Mouse (Mus musculus) T-cell, adult 66 days (primary cell): ENCODE results near the gene Nol12. TPM values are rescaled to one million over a fixed set of nuclear protein-coding genes. Genes with fewer than 3 reads are reported as not detected.

Experiments used
- total RNA-seq, 2 experiments: library from RNA; stranded (reverse); gene quantifications; 3 replicates in 1 of 2; 4 replicates in 1 of 2; pipeline ENCODE4 v1.2.4; 2023

Nol12 gene
- total RNA-seq, result 10 to 100 TPM; 48.4 to 52.5 TPM

DNA sequence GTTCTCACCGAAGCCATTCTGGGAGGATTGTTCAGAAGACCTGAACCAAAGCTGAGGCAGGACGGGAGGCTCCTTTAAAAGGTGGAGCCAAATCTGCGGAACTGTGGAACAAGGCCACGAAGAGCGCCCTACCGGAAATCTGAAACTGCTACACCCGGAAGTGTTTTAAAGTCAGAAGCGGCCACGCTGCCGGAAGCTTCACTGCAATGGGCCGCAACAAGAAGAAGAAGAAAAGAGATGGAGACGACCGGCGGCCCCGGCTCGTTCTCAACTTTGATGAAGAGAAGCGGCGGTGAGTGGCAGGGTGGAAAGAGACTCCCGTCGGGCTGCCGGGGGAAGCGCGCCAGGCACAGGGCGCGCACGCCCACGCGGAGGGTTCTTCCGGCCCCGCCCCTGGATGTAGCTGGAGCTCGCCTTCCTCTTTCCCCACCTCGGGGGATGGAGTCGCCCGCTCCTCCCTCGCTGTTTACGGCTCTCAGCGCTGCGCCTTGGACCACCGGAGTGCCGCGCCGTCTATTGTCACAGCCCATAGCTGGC, at the start of gene Nol12:
TSS of gene Nol12 (plus strand) at position 150 of the 537 bp plus-strand sequence.

DNA sequence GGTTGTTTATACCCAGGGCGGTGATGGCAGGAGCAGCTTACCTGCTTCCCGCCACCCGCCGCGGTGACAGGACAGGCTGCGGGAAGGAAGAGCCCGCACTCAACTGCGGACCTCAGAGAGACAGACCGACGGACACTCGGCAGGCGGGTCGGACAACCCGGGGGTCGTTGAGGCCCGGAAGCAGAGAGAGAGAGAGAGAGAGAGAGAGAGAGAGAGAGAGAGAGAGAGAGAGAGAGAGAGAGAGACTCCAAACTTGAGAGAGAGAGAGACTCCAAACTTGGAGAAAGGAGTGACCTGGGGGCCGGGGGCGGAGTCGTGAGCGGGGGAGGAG, 35.4 kb upstream of the Nol12 start, which contains the start of gene Gm49510:
TSS of gene Gm49510 (plus strand) at position 259 of the 331 bp plus-strand sequence.

DNA sequence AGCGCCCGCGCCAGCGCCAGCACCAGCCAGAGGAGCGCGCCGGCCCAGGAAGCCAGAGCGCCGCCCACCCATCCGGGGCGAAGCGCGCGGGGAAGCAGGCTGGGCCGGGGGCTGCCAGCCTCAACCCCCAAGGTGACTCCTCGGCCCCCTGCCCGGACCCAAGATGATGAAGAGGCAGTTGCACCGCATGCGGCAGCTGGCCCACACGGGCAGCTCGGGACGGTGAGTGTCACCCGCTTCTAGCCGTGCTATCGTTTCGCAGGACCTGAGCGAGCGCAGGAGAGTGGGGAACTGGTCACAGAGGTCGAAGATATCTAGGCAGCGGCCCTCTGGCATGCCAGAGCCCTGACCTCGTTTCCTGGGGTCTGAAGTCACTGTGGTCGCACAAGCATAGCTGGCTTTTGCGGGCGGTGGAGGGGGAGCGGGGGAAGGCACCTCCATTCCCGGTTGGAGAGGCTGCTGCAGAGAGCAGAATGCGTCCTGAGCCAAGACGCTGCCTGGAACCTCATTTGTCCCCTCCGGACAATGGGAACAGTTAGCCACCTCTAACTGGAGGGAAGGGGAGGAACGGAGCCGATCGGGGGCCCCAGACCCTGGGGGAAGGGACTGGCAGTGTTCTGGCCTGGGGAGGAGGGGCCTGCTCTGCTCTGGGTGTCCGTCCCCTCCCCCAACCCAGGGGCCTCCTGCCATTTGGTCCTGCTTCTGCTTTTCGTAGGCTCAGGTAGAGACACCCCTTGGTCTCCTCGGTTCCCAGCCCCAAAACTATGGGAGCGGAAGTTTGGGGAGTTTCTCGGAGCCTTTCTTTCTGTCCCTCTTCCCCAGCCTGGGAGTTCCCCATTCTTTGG, 34.8 kb upstream of the Nol12 start, which contains the start of gene Sh3bp1:
TSS of gene Sh3bp1 (plus strand) at position 29 of the 845 bp plus-strand sequence.

DNA sequence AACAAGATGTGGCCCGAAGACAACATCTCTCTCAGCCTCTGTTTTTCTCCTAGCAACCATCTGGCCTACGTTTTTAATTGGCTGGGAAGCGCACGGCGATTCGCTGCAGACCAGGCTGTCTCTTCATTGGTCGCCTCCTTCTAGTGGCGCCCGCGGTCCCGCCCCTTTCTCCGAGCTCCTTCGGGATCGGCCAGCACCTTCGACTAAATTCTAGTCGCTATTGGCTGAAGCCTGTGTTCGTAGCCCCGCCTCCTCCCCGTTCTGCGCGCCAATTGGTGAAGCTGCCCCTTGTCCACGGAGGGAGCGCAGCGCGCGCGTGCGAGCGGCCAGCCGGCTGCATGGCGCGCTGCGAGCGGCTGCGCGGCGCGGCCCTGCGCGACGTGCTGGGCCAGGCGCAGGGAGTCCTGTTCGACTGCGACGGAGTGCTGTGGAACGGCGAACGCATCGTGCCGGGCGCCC, 21.1 kb upstream of the Nol12 start, which contains the start of gene Pdxp:
TSS of gene Pdxp (plus strand) at position 288 of the 459 bp plus-strand sequence.

DNA sequence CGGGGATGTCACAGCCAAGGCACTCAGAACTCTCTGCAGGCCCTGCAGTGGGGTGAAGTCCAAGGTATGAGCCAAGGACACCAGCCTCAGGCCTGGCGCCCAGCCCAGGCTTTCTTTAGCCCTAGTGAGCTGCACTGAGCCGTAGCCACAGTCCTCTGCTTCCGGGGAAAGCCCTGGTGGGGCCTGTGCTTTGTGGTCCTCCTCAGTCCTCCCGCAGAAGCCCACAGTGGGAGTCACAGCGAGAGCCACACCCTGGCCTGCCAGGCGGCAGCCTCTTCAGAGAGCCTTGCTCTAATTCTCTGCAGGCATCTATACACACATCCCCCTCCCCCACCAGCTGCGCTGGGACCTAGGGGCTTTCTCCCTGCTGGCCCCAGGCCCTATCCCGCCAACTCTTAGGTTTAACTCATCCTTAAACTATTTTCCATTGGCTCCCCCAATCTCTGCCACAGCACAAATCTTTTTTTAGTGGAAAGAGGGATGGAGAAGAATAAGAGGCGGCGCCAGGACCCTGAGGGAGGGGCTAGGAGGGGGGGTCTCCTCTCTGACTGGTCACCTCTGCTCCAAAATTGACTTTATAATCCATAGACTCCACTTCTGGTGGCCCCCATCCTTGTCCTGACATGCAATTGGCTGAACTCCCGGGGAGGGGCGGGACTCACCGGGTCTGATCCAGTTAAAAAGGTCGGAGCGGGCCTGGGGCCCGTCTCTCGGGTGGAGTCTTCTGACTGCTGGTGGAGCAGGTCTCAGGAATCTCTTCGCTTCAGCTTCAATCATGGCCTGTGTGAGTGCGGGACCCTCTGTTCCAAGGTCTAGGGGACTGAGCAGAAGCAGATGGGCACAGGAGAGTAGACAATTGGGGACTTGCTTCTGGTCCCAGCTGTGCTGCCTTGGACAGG, 8.5 kb upstream of the Nol12 start, which contains the start of gene Lgals1:
TSS of gene Lgals1 (plus strand) at position 705 of the 899 bp plus-strand sequence.

DNA sequence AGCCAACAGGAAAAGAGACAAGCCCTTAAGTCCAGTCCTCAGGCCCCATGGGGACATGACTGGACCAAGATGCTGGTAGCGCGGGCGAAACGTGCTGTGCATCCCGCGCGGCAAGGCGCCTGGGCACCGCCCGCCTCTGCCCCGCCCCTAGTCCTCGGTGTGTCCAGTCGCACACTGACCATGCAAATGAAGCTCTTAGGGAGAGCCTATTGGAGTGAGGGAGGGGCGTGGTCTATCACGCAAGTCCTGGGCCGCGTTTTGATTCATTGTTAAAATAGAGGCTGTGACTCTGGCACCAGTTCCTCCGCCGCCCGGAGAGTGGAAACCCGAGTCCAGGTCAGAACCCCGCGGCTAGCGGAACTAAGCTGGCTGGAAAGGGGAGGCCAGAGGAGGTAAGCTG, 12.9 kb downstream of the Nol12 start, which contains the start of gene Triobp:
TSS of gene Triobp (plus strand) at position 68 of the 400 bp plus-strand sequence.

Other genes with a start within 250 kb of the Nol12 start
- under 1 TPM; 0.15 to 0.86 TPM for gene Elfn2, start 216.2 kb upstream of the Nol12 start, total RNA-seq
- 100 to 1,000 TPM; 126 to 142 TPM for gene Mfng, start 161.5 kb upstream of the Nol12 start, total RNA-seq
- under 1 TPM; 0.44 to 0.67 TPM for gene Card10, start 131.9 kb upstream of the Nol12 start, total RNA-seq
- gene Cdc42ep1, start 92.3 kb upstream of the Nol12 start, total RNA-seq, result not detected
- not detected for gene Lgals2, start 79.4 kb upstream of the Nol12 start, total RNA-seq
- gene Gga1, start 57.7 kb upstream of the Nol12 start, total RNA-seq, result 10 to 100 TPM; 78.9 to 83.1 TPM
- 1 to 10 TPM; 1.2 to 2.0 TPM for gene Gm49510, start 35.3 kb upstream of the Nol12 start, total RNA-seq
- gene Sh3bp1, start 35.2 kb upstream of the Nol12 start, total RNA-seq, result 100 to 1,000 TPM; 207 to 231 TPM
- 10 to 100 TPM; 17.9 to 18.1 TPM for gene Pdxp, start 21.0 kb upstream of the Nol12 start, total RNA-seq
- 100 to 1,000 TPM; 101 to 152 TPM for gene Lgals1, start 8.2 kb upstream of the Nol12 start, total RNA-seq
- 10 to 100 TPM; 42.7 to 53.7 TPM for gene Triobp, start 12.8 kb downstream of the Nol12 start, total RNA-seq
- gene H1f0, start 93.5 kb downstream of the Nol12 start, total RNA-seq, result 1 to 10 TPM; 6.8 to 7.0 TPM
- not detected for gene Galr3, start 107.0 kb downstream of the Nol12 start, total RNA-seq
- gene Ankrd54, start 128.0 kb downstream of the Nol12 start, total RNA-seq, result 10 to 100 TPM; 36.0 to 37.8 TPM
- gene Eif3l, start 140.2 kb downstream of the Nol12 start, total RNA-seq, result 100 to 1,000 TPM; 120 to 124 TPM
- gene Micall1, start 174.0 kb downstream of the Nol12 start, total RNA-seq, result 10 to 100 TPM; 53.3 to 55.5 TPM
- 10 to 100 TPM; 60.7 to 71.0 TPM for gene Polr2f, start 206.1 kb downstream of the Nol12 start, total RNA-seq
- gene 1700088E04Rik, start 206.3 kb downstream of the Nol12 start, total RNA-seq, result not detected
- gene Sox10, start 230.3 kb downstream of the Nol12 start, total RNA-seq, result not detected